Mouse (Mus musculus) ES-Bruce4 (cell line): Measurements from ENCODE around the gene Pstpip1.

Experiments
- CTCF ChIP-seq: IDR thresholded peaks from one replicate; pipeline ENCODE4 v1.8.1; 2011; ENCODE audit warnings: low read depth, low read length
- EP300 ChIP-seq: IDR thresholded peaks from 2 replicates; pipeline ENCODE4 v1.6.1; 2011; ENCODE audit warnings: low read depth, low read length; ENCODE audit not compliant: insufficient read depth
- POLR2A ChIP-seq: IDR thresholded peaks from one replicate; pipeline ENCODE4 v1.8.1; 2011; ENCODE audit warnings: low read length; ENCODE audit not compliant: insufficient read depth

DNA sequence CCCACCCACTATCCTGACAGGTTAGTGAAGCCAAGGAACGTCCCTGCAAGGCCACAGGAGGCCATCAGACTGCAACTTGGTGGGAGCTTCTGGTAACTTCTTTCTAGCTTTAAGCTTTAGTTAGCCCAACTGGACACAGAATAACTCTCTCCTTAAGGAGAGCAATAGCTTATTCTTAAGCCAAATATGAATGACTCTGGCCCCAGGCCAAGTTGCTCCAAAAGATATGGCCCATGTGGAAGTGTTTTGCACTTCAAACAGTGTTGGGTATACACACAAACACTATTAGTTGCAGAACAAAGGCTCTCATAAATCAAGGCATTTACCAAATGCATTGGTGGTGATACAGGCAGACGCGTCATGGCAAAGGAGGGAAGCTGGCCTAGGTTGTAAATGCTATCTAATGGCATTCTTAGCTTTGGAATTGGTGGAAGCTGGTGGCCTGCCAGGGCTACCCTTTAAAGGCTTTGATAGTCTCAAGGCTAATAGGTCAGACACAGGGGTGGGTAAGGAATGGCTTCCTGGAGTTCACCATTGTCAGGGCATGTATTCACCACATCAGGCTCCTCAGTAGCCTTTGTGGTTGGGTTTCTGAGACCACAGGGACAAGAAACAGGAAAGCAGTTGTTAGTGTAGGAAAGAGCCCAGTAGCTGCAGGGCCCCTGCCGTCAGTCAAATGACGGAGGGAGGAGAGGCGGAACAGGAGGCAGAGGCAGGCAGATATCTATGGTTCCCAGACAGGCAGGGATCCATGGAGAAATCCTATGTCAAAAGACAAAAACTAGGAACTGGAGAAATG lies 16.7 kb downstream of the Pstpip1 start:
- TF ChIP-seq POLR2A (no peak), CTCF (no peak), EP300 (no peak)
